Comparison of ENCODE assay signal across 22 mouse cellular contexts in genomic region chr1:189409906-189410305, GRCm38 (mm10). TPM values are rescaled to one million over a fixed set of nuclear protein-coding genes. Genes with fewer than 3 reads are reported as not detected.
DNase-seq lines count a peak whose midpoint lies in the region; ATAC-seq lines count a peak whose summit lies in the region.
"Had no signal": no experiment of that assay in that cellular context is flagged by ENCODE, and none has a peak within 500 bp of the region (broad histone marks: within the 10 kb centered on the region; RNA-seq: fewer than 3 reads in every experiment).

No protein-coding gene starts in this region.

- DNase-seq in heart, adult 11 months: peak; percentile 70
- DNase-seq in heart, postnatal 25 days (ENCODE audit: low spot score): no peak
- peak; percentile 24 for DNase-seq in testis, postnatal 10 days (ENCODE audit: low spot score)
- no peak for DNase-seq in testis, postnatal 14 days (ENCODE audit: low spot score)
- DNase-seq: adrenal gland, adult 2 months; adrenal gland, adult 8-10 months; adrenal gland, postnatal 10 days; adrenal gland, postnatal 14 days; adrenal gland, postnatal 25 days; adrenal gland, postnatal 36 days; B cell, adult 2 months; cerebellum, adult 11 months; cerebellum, adult 11-12 months; cerebellum, adult 18-20 months had no signal

- no peaks in the 10 kb centered on the region for H3K36me3 ChIP-seq in megakaryocyte, embryonic 14.5 days (replicated peaks; ENCODE audit: low read length)
- H3K36me3 ChIP-seq: G1E had no signal

- intact Hi-C loops in heart, postnatal 25 days (cut with DNase I): no loop called here

- no peaks in the 10 kb centered on the region for H3K27me3 ChIP-seq in megakaryocyte, embryonic 14.5 days (replicated peaks)
- H3K27me3 ChIP-seq: CH12.LX, Patski had no signal

- no peaks in the 10 kb centered on the region for H3K4me1 ChIP-seq in megakaryocyte, embryonic 14.5 days

- peak overlapping the region; percentile 71 for H3K4me3 ChIP-seq in megakaryocyte, embryonic 14.5 days (replicated peaks)

- no peak for ATAC-seq in megakaryocyte, adult 5-6 weeks (ENCODE audit: poor library complexity, severe bottlenecking)
- ATAC-seq: activated CD4-positive, CD25-positive, alpha-beta regulatory T cell, adult 4 months; CD4-positive, CD25-positive, alpha-beta regulatory T cell, adult 4 months; Patski had no signal

- peaks cover 65% of the 10 kb centered on the region for H3K9me3 ChIP-seq in megakaryocyte, embryonic 14.5 days

RNA-seq across cellular contexts. Expression of gene Kcnk2, which starts 7.8 kb away (rescaled TPM):
- 1 to 10 TPM; 1.6 to 2.1 TPM for total RNA-seq in heart, postnatal 25 days (2021)
- polyA plus RNA-seq in megakaryocyte, embryonic 14.5 days (2012; ENCODE audit: insufficient read depth, low replicate concordance): not detected in 2 replicates
- total RNA-seq in megakaryocyte, adult 5-6 weeks (2015): not detected in 2 replicates
- 0.29 TPM in 1 of 2 replicates, not detected in the other for total RNA-seq in megakaryocyte, adult 5-6 weeks (2017)
- total RNA-seq: CH12.LX, MEL had no signal
- polyA plus RNA-seq: CD4-positive, CD25-positive, alpha-beta regulatory T cell, adult 4 months; G1E; Patski had no signal

Comparison
In these comparisons a context has a peak if more than half of its experiments do, and no peak if none do; other contexts are left out.
1. DNase-seq: peak in heart, adult 11 months (single experiment) and testis, postnatal 10 days (single experiment); none in heart, postnatal 25 days (single experiment) and testis, postnatal 14 days (single experiment).